Mouse (Mus musculus) bone marrow macrophage, adult 2 months (primary cell): Measurements from ENCODE around the gene Rere.

ENCODE experiments used
- CTCF ChIP-seq: IDR thresholded peaks from 2 replicates; pipeline ENCODE4 v1.5.1; 2012; ENCODE audit warnings: low read depth, mild to moderate bottlenecking, low read length, moderate library complexity
- POLR2A ChIP-seq: IDR thresholded peaks from 2 replicates; pipeline ENCODE4 v1.6.1; 2012; ENCODE audit warnings: mild to moderate bottlenecking, low read depth, low read length, borderline replicate concordance

- TF ChIP-seq POLR2A (no peak), CTCF (no peak)
Measured at GRCm38 (mm10) chr4:150444068-150444467, 162.6 kb downstream of the Rere start.
